Mouse (Mus musculus) small intestine, adult 2 months (tissue): ENCODE data around the gene Nrp2.

Experiments used
- CTCF ChIP-seq: fragments of 200-500 bp; IDR thresholded peaks from 2 replicates; pipeline ENCODE4 v1.5.1; 2012; ENCODE audit warnings: low read depth, mild to moderate bottlenecking, control low read depth, inconsistent platforms, low read length, moderate library complexity, mixed read lengths; ENCODE audit not compliant: insufficient replicate concordance, insufficient read length; ENCODE audit errors: extremely low read depth
- POLR2A ChIP-seq: fragments of 200-500 bp; IDR thresholded peaks from 2 replicates; pipeline ENCODE4 v1.6.1; 2012; ENCODE audit warnings: low read depth, mild to moderate bottlenecking, control low read depth, inconsistent platforms, low read length, moderate library complexity

GRCm38 (mm10) chr1:62720176-62720575, 17.1 kb downstream of the Nrp2 start:
- TF ChIP-seq CTCF: no peak
- no peak for TF ChIP-seq POLR2A
